Mouse (Mus musculus) adipocyte (in vitro differentiated cells): ENCODE data around the gene Opalin.

Source experiments
- DNase-seq: peaks from one replicate; pipeline ENCODE4 v3.0.0-alpha.2; 2016; ENCODE audit warnings: low spot score

Gene Opalin

DNA sequence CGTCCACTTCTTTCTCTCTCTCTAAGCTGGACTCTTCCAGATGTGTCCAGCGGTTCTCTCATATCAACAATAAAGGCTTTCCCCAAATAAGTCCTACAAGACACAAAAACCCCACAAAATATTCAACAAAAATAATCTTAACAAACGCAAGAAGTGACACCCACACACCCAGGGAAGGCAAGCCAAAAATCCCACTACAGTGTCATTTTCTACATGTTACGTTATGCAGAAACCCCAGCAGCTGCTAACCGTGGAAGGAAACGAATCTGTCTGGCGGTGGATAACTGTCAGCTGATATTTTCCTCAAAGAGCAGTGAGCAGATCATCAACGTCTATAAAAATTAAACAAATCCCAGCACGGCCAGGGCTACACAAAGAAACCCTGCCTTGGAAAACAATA lies 62.9 kb downstream of the Opalin start:
- no peak for DNase-seq

DNA sequence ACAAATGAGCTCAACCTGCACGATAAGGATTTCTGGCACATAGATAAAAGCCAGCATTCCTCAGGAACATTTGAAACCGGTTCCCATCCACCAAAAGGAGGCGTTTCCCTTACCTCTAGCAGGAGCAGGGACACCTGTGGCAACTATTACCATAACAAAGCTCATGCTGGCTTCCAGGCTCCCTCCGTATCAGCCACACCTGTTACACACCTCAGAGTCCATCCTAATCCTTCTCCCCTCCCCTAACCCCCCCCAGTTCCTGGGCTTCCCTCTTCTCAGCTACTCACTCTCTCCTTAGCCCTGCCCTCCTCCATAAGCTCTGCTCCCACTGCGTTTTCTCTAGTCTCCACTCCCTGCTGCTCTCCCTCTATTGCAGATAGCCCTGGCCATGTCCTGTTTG lies 63.3 kb downstream of the Opalin start:
- no peak for DNase-seq
